Mouse (Mus musculus) right cerebral cortex, postnatal 36 days (tissue): ENCODE data around the gene Zc3h7b.
"Not testable (repeated sequence)": the region's sequence is repeated elsewhere in the genome, so short reads cannot be mapped to it uniquely, and the experiment has no call there.

Experiments
- DNase-seq, 2 experiments: peaks; one replicate each; pipeline ENCODE4 v3.0.0; 2022; ENCODE audit warnings: low spot score in 2 of 2, mixed read lengths in 1 of 2

Zc3h7b gene

DNA sequence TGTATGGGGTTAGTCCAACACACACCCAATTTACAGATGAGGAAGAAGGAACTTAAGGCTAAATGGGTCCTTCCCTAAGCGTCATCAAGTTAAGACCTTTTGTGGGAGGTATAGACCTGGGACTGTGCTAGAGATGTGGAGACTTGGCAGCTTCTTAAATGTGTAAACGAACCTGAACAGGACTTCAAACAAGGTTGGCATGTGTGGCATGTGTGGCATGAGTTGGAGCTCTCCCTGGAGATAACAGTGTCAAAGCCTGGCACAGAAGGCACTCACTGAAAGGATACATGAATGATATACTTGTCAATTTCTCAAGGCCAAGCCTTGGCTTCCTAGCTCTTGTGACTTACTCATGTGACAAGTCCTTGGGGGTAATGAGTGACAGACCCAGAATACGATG is 5.6 kb upstream of the Zc3h7b start:
- DNase-seq = no peak

- no peak for DNase-seq
Observed at GRCm38 (mm10) chr15:81739924-81740323, 4.9 kb upstream of the Zc3h7b start.

DNA sequence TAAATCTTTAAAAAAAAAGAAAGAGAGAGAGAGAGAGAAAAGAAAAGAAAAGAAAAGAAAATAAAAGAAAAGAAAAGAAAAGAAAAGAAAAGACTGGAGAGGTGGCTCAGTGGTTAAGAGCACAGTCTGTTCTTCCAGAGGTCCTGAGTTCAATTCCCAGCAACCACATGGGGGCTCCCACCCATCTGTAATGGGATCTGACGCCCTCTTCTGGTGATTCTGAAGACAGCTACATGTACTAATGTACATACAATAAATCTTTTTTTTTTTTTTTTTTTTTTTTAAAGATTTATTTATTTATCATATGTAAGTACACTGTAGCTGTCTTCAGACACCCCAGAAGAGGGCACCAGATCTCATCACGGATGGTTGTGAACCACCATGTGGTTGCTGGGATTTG is 2.5 kb upstream of the Zc3h7b start:
- not testable (repeated sequence) for DNase-seq

GRCm38 (mm10) chr15:81745601-81746114 is 801 bp downstream of the Zc3h7b start:
- peak in 1 of 2 experiments; percentile 19 for DNase-seq

DNA sequence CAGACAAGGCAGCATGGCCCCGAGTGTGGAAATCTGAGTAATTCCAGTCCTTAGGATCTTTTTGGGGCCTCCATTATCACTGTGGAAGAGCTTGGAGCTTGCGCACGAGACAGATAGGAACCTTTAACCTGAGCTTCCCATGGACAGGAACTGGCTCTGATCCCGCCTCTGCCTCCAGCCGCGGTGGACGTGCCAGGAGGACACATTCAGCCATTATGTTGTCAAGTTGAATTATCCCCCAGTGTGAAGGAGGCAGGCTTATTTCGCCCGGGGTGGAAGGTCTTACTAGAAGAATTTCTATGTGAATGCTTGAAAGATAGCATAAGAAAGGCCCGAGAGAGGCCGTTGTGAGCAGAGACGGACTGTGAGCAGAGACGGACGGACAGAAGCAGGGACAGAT is 4.9 kb downstream of the Zc3h7b start:
- no peak for DNase-seq

DNA sequence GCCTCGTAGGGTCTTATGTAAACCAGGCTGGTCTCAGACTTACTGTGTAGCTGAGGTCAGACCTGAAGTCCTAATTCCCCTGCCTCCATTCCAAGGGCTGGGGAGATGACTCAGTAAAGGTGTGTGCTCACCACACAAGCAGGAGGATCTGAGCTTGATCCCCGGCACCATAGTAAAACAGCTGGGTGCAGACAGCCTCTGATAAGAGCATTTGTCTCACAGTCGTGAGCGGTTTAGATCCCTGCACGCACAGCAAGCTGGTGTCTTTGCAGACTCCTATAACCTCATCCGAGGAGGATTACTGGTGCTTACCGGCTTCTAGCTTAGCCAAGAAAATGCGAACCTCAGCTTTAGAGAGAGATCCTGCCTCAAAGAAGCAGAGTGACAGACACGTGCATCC is 8.8 kb downstream of the Zc3h7b start:
- no peak for DNase-seq

- DNase-seq = no peak
Observed at GRCm38 (mm10) chr15:81758701-81759100, 13.8 kb downstream of the Zc3h7b start.

- no peak for DNase-seq
Observed at GRCm38 (mm10) chr15:81759542-81759941, 14.7 kb downstream of the Zc3h7b start.

GRCm38 (mm10) chr15:81760361-81761079 is 15.7 kb downstream of the Zc3h7b start:
- DNase-seq = no peak

DNA sequence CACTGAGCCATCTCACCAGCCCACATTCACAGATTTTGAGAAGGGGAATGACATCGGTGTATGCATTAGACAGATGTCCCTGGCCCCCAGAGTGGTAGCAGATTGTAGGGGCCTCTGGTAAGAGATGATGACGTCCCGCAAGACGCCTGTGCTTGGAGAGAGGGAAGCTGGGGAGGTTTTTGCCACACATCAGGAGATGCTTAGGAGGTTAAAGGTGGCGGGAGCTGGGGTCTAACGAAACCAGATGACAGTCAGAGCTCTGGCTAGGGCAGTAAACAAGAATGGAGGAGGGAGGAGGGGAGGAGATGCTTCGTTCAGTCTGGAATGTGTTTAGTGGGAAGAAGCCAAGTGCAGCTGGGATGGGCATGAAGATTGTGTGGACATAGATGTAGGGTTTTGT is 16.5 kb downstream of the Zc3h7b start:
- no peak for DNase-seq

DNA sequence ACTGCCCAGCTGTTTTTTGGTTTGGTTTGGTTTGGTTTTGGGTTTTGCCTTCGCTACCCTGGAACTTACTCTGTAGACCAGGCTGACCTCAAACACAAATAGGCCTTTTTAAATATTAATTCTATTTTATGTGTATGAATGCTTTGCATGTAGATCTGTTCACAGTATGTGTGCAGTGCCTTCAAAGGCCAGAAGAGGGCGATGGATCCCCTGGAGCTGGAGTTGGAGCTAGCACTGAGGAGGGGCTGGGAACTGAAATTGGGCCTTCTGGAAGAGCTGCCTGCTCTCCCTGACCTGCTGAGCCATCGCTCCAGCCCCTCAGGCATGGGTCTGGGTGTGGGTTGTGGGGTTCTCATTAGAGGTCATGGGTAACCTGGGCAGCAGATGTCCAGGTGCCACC is 17.1 kb downstream of the Zc3h7b start:
- DNase-seq = no peak

- no peak for DNase-seq
Observed at GRCm38 (mm10) chr15:81764573-81764972, 19.7 kb downstream of the Zc3h7b start.

GRCm38 (mm10) chr15:81765651-81766050 is 20.8 kb downstream of the Zc3h7b start:
- no peak for DNase-seq

- no peak for DNase-seq
Observed at GRCm38 (mm10) chr15:81766439-81766838, 21.6 kb downstream of the Zc3h7b start.

DNA sequence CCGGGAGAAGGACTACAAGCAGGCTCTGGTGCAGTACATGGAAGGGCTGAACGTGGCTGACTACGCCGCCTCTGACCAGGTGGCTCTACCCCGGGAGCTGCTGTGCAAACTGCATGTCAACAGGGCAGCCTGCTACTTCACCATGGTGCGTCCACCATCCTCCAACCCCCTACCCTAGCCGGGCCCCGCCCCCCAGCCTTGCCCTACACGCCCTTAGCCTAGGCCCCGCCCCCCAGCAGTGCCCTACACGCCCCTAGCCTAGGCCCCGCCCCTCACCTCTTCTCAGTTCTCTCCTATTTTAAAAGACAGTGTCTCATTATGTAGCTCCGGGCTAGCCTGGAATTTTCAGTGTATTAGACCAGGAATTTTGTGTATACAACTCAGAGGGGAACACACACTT is 24.2 kb downstream of the Zc3h7b start:
- DNase-seq = no peak

DNA sequence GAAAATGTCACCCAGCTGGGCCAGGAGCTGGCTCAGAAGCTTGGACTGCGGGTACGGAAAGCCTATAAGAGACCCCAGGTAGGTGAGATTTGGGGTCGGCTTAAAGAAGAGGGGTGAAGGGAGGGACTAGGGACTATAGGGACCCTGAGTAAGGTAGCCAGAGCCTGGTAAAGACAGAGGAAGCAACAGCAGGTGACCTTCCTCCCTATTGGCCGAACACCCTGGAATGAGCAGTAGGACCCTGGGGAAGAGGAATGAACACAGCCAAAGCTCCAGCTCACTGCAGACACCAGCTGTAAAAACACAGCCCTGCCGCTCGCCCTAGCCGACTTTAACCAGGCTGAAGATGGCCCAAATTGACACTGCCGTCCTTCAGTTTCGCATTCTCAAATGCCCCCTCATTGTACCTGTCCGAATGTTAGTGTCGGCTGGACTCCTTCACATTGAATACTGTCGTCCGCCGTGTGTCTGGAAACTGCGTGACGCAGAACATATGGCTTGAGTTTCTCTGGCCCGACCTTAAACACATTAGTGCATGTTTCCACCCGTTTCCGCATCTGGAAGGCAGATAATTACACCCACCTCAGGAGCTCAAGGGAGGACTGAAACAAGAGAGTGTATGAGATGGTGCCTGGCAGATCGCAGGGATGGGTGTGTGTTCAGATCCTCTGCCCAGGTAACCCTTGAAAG is 27.7 kb downstream of the Zc3h7b start:
- no peak for DNase-seq

GRCm38 (mm10) chr15:81774505-81775171 is 29.8 kb downstream of the Zc3h7b start:
- DNase-seq = no peak

DNA sequence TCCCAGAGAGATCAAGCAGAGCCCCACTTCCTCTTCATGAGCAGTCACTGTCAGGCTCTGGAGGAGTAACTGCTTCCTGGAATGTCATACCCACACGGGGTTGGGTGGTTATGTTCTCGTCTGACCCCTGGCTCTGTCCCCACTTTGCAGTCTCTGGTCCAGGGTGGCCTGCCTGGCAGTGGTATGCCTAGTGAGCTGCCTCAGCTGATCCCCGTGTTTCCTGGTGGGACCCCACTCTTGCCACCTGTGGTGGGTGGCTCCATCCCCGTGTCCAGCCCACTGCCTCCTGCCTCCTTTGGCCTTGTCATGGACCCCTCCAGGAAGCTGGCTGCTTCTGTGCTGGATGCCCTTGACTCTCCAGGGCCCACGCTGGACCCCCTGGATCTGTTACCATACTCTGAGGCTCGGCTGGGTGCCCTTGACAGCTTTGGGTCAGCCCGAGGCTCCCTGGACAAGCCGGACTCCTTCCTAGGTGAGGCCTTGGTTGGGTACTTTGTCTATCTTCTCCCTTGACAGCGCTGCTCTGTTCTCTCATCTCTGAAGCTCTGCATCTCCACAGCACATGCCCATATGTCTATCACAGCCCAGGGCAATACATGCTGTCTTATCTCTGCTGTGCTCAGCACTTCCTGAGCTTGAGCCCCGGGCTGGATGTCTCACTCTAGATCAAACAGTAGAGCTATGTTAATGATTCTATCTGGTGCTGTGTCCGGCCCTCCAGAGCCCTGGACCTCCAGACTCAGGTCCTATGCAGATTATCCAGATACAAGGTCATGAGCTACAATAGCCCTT is 32.0 kb downstream of the Zc3h7b start:
- no peak for DNase-seq

DNA sequence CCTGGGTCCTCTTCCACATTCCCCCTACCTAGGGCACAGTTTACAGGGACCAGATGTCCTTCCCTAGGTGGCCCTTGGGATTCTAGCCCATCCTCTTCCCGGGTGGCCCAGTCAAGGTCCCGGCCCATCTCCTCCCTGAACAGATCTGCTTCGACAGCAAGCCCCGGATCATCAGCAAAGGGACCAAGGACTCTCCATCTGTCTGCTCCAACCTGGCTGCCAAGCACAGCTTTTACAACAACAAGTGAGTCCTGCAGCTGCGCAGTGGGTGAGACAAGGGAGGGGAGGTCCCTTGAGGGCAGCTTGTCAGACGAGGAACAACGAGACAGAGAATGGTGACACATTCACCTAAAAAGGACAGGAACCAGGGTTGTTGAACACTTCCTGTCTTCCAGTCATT is 37.0 kb downstream of the Zc3h7b start:
- no peak for DNase-seq

DNA sequence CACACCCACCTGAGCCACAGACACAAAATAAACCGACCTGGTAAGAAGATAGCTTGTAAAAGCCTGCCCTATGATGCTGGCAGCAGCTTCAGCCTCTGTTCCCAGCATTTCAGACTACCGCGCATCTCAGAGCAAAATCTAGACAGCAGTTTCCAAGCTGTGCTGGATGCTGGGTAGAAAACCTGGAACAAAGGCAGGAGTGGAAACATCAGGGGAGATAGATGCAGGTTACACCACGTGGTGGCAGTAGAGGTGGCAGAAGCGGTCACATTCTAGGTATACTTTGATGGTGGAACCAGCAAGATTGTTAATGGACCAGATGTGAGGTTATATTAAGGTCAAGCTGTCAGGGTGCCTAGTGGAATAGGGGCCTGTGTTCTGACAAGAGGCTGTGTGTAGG is 39.9 kb downstream of the Zc3h7b start:
- DNase-seq = no peak

DNA sequence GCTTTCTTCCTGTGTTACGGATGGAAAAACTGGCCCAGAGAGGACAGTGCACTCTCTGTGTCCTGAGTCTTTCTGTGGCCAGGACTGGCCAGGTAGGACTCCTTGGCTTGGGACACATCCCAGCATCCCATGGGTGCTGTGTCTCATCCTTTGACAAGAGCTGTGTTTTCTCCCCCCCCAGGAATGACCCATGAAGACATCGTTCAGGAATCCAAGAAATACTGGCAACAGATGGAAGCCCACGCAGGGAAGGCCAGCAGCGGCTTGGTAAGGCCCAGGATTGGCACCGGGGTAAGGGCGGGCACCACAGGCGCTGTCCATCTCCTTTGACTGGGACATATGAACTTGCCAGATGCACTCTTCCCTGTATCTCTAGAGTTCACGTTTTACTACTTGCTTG is 40.8 kb downstream of the Zc3h7b start:
- DNase-seq = no peak

- DNase-seq = no peak
Observed at GRCm38 (mm10) chr15:81787525-81787924, 42.7 kb downstream of the Zc3h7b start.
